Mouse (Mus musculus): ENCODE measurements around the gene Ccdc33.

The Ccdc33 gene

GRCm38 (mm10) chr9:58011552-58011951 lies 107.1 kb downstream of the Ccdc33 start:
- DNase-seq (ENCODE audit: low read depth): no peak

GRCm38 (mm10) chr9:58011027-58011426 lies 107.6 kb downstream of the Ccdc33 start:
- no peak for DNase-seq (ENCODE audit: low read depth)

GRCm38 (mm10) chr9:58009588-58009987 lies 109.0 kb downstream of the Ccdc33 start:
- no peak for DNase-seq (ENCODE audit: low read depth)

GRCm38 (mm10) chr9:58009015-58009362 lies 109.6 kb downstream of the Ccdc33 start:
- DNase-seq (ENCODE audit: low read depth): no peak

GRCm38 (mm10) chr9:58008336-58009014 lies 110.1 kb downstream of the Ccdc33 start:
- no peak for DNase-seq (ENCODE audit: low read depth)

- DNase-seq (ENCODE audit: low read depth): no peak
Measured at GRCm38 (mm10) chr9:58005753-58006461, 112.7 kb downstream of the Ccdc33 start, which contains the start of gene Cyp11a1. TSS of gene Cyp11a1 (plus strand) at chr9:58006411.

- DNase-seq (ENCODE audit: low read depth): no peak
Measured at GRCm38 (mm10) chr9:58003272-58003671, 115.4 kb downstream of the Ccdc33 start.

- no peak for DNase-seq (ENCODE audit: low read depth)
Measured at GRCm38 (mm10) chr9:57999676-58000075, 118.9 kb downstream of the Ccdc33 start.

GRCm38 (mm10) chr9:57998685-57999084 lies 119.9 kb downstream of the Ccdc33 start:
- no peak for DNase-seq (ENCODE audit: low read depth)

- DNase-seq (ENCODE audit: low read depth): no peak
Measured at GRCm38 (mm10) chr9:57998032-57998659, 120.5 kb downstream of the Ccdc33 start.

- DNase-seq (ENCODE audit: low read depth): no peak
Measured at GRCm38 (mm10) chr9:57997511-57998031, 121.1 kb downstream of the Ccdc33 start.

- DNase-seq (ENCODE audit: low read depth): no peak
Measured at GRCm38 (mm10) chr9:57995282-57995681, 123.3 kb downstream of the Ccdc33 start.

GRCm38 (mm10) chr9:57992781-57993591 lies 125.6 kb downstream of the Ccdc33 start:
- DNase-seq (ENCODE audit: low read depth): no peak

- DNase-seq (ENCODE audit: low read depth): no peak
Measured at GRCm38 (mm10) chr9:57992060-57992459, 126.6 kb downstream of the Ccdc33 start.

- DNase-seq (ENCODE audit: low read depth): no peak
Measured at GRCm38 (mm10) chr9:57990438-57991110, 128.0 kb downstream of the Ccdc33 start.

GRCm38 (mm10) chr9:57989309-57989708 lies 129.3 kb downstream of the Ccdc33 start:
- DNase-seq (ENCODE audit: low read depth): no peak

GRCm38 (mm10) chr9:57988098-57988497 lies 130.5 kb downstream of the Ccdc33 start:
- DNase-seq (ENCODE audit: low read depth): no peak

GRCm38 (mm10) chr9:57986293-57986692 lies 132.3 kb downstream of the Ccdc33 start:
- DNase-seq (ENCODE audit: low read depth): no peak

GRCm38 (mm10) chr9:57985304-57985703 lies 133.3 kb downstream of the Ccdc33 start:
- DNase-seq (ENCODE audit: low read depth): no peak

- DNase-seq (ENCODE audit: low read depth): no peak
Measured at GRCm38 (mm10) chr9:57980570-57980969, 138.1 kb downstream of the Ccdc33 start.

- DNase-seq (ENCODE audit: low read depth): no peak
Measured at GRCm38 (mm10) chr9:57978858-57979257, 139.8 kb downstream of the Ccdc33 start.
